Mouse (Mus musculus): ENCODE data around the gene Dnajc4. TPM values are rescaled to one million over a fixed set of nuclear protein-coding genes. Genes with fewer than 3 reads are reported as not detected.
"Not testable (repeated sequence)": the region's sequence is repeated elsewhere in the genome, so short reads cannot be mapped to it uniquely, and the experiment has no call there.

Gene Dnajc4
- total and polyA plus RNA-seq, 2 experiments from 2014 or later = 58.5 to 75.2 TPM

- WGBS = 89% methylated on average over 8 of the region's 8 CpGs
- no peak for TF ChIP-seq EP300 (IDR thresholded peaks at IDR 0.05; ENCODE audit: low read depth)
- TF ChIP-seq CTCF (IDR thresholded peaks at IDR 0.05; ENCODE audit: low read depth) = no peak
- Histone ChIP-seq H3K9ac (replicated peaks; ENCODE audit: low read depth, low read length) (no peak overlapping the region), H3K4me1 (ENCODE audit: control insufficient read depth, insufficient read depth) (peaks cover 26% of the 10 kb centered on the region), H3K4me3 (ENCODE audit: low read depth, low read length) (no peak overlapping the region), H3K27ac (ENCODE audit: low read depth) (no peak overlapping the region), H3K27me3 (ENCODE audit: control insufficient read depth, insufficient read depth, low read length) (no peaks in the 10 kb centered on the region), H3K9me3 (replicated peaks; ENCODE audit: control insufficient read depth, low read length) (no peaks in the 10 kb centered on the region), H3K4me2 (ENCODE audit: low read depth, low read length) (no peak overlapping the region), H3K36me3 (replicated peaks; ENCODE audit: control insufficient read depth, insufficient read depth, low read length) (peaks cover 11% of the 10 kb centered on the region)
- ATAC-seq (ENCODE audit: insufficient read depth, low read depth) (no peak), DNase-seq (ENCODE audit: low spot score) (no peak)
These were observed 1.6 kb upstream of the Dnajc4 start for GRCm38 (mm10) chr19:6994002-6994401.

GRCm38 (mm10) chr19:6993011-6993770 lies 819 bp upstream of the Dnajc4 start:
- peak overlapping the region; percentile 59 for H3K4me3 ChIP-seq (ENCODE audit: low read depth, low read length)
- DNase-seq (ENCODE audit: low spot score) = no peak
- 60% methylated on average over 14 of the region's 14 CpGs for WGBS

GRCm38 (mm10) chr19:6991166-6991565 lies 1.2 kb downstream of the Dnajc4 start:
- H3K4me1 ChIP-seq (ENCODE audit: control insufficient read depth, insufficient read depth) = peaks cover 26% of the 10 kb centered on the region
- H3K27ac ChIP-seq (ENCODE audit: low read depth); H3K36me3 ChIP-seq (replicated peaks; ENCODE audit: control insufficient read depth, insufficient read depth, low read length); H3K27me3 ChIP-seq (ENCODE audit: control insufficient read depth, insufficient read depth, low read length); H3K9ac ChIP-seq (replicated peaks; ENCODE audit: low read depth, low read length); H3K4me3 ChIP-seq (ENCODE audit: low read depth, low read length); ATAC-seq (ENCODE audit: insufficient read depth, low read depth); H3K9me3 ChIP-seq (replicated peaks; ENCODE audit: control insufficient read depth, low read length); DNase-seq (ENCODE audit: low spot score); H3K4me2 ChIP-seq (ENCODE audit: low read depth, low read length): not testable (repeated sequence)
- WGBS = 90% methylated on average over 6 of the region's 6 CpGs

More at GRCm38 (mm10) chr19:6993011-6993770, 819 bp upstream of the Dnajc4 start:
- peak overlapping the region; percentile 79 for H3K27ac ChIP-seq (ENCODE audit: low read depth)
- ATAC-seq (ENCODE audit: insufficient read depth, low read depth) = no peak
- peak overlapping the region; percentile 50; the same call in 1 of the 2 replicates for H3K9ac ChIP-seq (replicated peaks; ENCODE audit: low read depth, low read length)
- no peaks in the 10 kb centered on the region for H3K9me3 ChIP-seq (replicated peaks; ENCODE audit: control insufficient read depth, low read length)
- TF ChIP-seq CTCF (IDR thresholded peaks at IDR 0.05; ENCODE audit: low read depth) (no peak), EP300 (IDR thresholded peaks at IDR 0.05; ENCODE audit: low read depth) (no peak)
- peak overlapping the region; percentile 96 for H3K4me2 ChIP-seq (ENCODE audit: low read depth, low read length)
- H3K27me3 ChIP-seq (ENCODE audit: control insufficient read depth, insufficient read depth, low read length) = no peaks in the 10 kb centered on the region
- peaks cover 26% of the 10 kb centered on the region for H3K4me1 ChIP-seq (ENCODE audit: control insufficient read depth, insufficient read depth)
- H3K36me3 ChIP-seq (replicated peaks; ENCODE audit: control insufficient read depth, insufficient read depth, low read length) = peaks cover 3% of the 10 kb centered on the region; the same call in 1 of the 2 replicates

- Histone ChIP-seq H3K27ac (ENCODE audit: low read depth) (no peak overlapping the region), H3K4me2 (ENCODE audit: low read depth, low read length) (no peak overlapping the region), H3K36me3 (replicated peaks; ENCODE audit: control insufficient read depth, insufficient read depth, low read length) (no peaks in the 10 kb centered on the region; the same call in 1 of the 2 replicates), H3K9me3 (replicated peaks; ENCODE audit: control insufficient read depth, low read length) (no peaks in the 10 kb centered on the region), H3K4me1 (ENCODE audit: control insufficient read depth, insufficient read depth) (peaks cover 30% of the 10 kb centered on the region), H3K9ac (replicated peaks; ENCODE audit: low read depth, low read length) (no peak overlapping the region), H3K27me3 (ENCODE audit: control insufficient read depth, insufficient read depth, low read length) (no peaks in the 10 kb centered on the region), H3K4me3 (ENCODE audit: low read depth, low read length) (no peak overlapping the region)
- 86% methylated on average over 6 of the region's 6 CpGs for WGBS
- no peak for TF ChIP-seq EP300 (IDR thresholded peaks at IDR 0.05; ENCODE audit: low read depth)
- no peak for TF ChIP-seq CTCF (IDR thresholded peaks at IDR 0.05; ENCODE audit: low read depth)
- DNase-seq (ENCODE audit: low spot score) = no peak
- ATAC-seq (ENCODE audit: insufficient read depth, low read depth) = no peak
These were observed 1.7 kb downstream of the Dnajc4 start for GRCm38 (mm10) chr19:6990712-6991111.

- WGBS = 89% methylated on average over 8 of the region's 8 CpGs
- no peak overlapping the region for H3K27ac ChIP-seq (ENCODE audit: low read depth)
- no peak overlapping the region for H3K4me3 ChIP-seq (ENCODE audit: low read depth, low read length)
- no peak for ATAC-seq (ENCODE audit: insufficient read depth, low read depth)
- H3K4me1 ChIP-seq (ENCODE audit: control insufficient read depth, insufficient read depth) = peaks cover 16% of the 10 kb centered on the region
- peaks cover 11% of the 10 kb centered on the region for H3K36me3 ChIP-seq (replicated peaks; ENCODE audit: control insufficient read depth, insufficient read depth, low read length)
- no peak overlapping the region for H3K9ac ChIP-seq (replicated peaks; ENCODE audit: low read depth, low read length)
- no peak overlapping the region for H3K4me2 ChIP-seq (ENCODE audit: low read depth, low read length)
- no peak for DNase-seq (ENCODE audit: low spot score)
- no peak for TF ChIP-seq EP300 (IDR thresholded peaks at IDR 0.05; ENCODE audit: low read depth)
- TF ChIP-seq CTCF (IDR thresholded peaks at IDR 0.05; ENCODE audit: low read depth) = no peak
- no peaks in the 10 kb centered on the region for H3K27me3 ChIP-seq (ENCODE audit: control insufficient read depth, insufficient read depth, low read length)
- no peaks in the 10 kb centered on the region for H3K9me3 ChIP-seq (replicated peaks; ENCODE audit: control insufficient read depth, low read length)
These were observed 3.1 kb downstream of the Dnajc4 start for GRCm38 (mm10) chr19:6989251-6989650.

GRCm38 (mm10) chr19:6987904-6988285 lies 4.5 kb downstream of the Dnajc4 start:
- peak; percentile 2; the same call in 1 of the 2 replicates for ATAC-seq (ENCODE audit: insufficient read depth, low read depth)
- DNase-seq (ENCODE audit: low spot score) = no peak
- H3K4me3 ChIP-seq (ENCODE audit: low read depth, low read length) = peak overlapping the region; percentile 93
- no peaks in the 10 kb centered on the region for H3K9me3 ChIP-seq (replicated peaks; ENCODE audit: control insufficient read depth, low read length)
- peak overlapping the region; percentile 99 for H3K27ac ChIP-seq (ENCODE audit: low read depth)
- H3K4me2 ChIP-seq (ENCODE audit: low read depth, low read length) = peak overlapping the region; percentile 89
- no peaks in the 10 kb centered on the region for H3K27me3 ChIP-seq (ENCODE audit: control insufficient read depth, insufficient read depth, low read length)
- peaks cover 15% of the 10 kb centered on the region for H3K4me1 ChIP-seq (ENCODE audit: control insufficient read depth, insufficient read depth)
- TF ChIP-seq EP300 (IDR thresholded peaks at IDR 0.05; ENCODE audit: low read depth) (no peak), CTCF (IDR thresholded peaks at IDR 0.05; ENCODE audit: low read depth) (no peak)
- peaks cover 20% of the 10 kb centered on the region for H3K36me3 ChIP-seq (replicated peaks; ENCODE audit: control insufficient read depth, insufficient read depth, low read length)
- H3K9ac ChIP-seq (replicated peaks; ENCODE audit: low read depth, low read length) = peak overlapping the region; percentile 93
- 6% methylated on average over 8 of the region's 8 CpGs for WGBS

Measured in heart, postnatal 0 days (tissue).